Mouse (Mus musculus) C3H10T1/2 (cell line): ENCODE results near the gene Msi1. TPM values are rescaled to one million over a fixed set of nuclear protein-coding genes. Genes with fewer than 3 reads are reported as not detected.

Source experiments
- polyA plus RNA-seq, 2 experiments: library from polyadenylated mRNA; unstranded; fragments of >200 nt; fragmentation: generic; extraction: Trizol; gene quantifications; one replicate each; pipeline ENCODE4 v1.2.1; 2012; ENCODE audit warnings: missing spikeins in 2 of 2

The Msi1 gene
- under 1 TPM; 0.02 to 0.42 TPM for polyA plus RNA-seq

DNA sequence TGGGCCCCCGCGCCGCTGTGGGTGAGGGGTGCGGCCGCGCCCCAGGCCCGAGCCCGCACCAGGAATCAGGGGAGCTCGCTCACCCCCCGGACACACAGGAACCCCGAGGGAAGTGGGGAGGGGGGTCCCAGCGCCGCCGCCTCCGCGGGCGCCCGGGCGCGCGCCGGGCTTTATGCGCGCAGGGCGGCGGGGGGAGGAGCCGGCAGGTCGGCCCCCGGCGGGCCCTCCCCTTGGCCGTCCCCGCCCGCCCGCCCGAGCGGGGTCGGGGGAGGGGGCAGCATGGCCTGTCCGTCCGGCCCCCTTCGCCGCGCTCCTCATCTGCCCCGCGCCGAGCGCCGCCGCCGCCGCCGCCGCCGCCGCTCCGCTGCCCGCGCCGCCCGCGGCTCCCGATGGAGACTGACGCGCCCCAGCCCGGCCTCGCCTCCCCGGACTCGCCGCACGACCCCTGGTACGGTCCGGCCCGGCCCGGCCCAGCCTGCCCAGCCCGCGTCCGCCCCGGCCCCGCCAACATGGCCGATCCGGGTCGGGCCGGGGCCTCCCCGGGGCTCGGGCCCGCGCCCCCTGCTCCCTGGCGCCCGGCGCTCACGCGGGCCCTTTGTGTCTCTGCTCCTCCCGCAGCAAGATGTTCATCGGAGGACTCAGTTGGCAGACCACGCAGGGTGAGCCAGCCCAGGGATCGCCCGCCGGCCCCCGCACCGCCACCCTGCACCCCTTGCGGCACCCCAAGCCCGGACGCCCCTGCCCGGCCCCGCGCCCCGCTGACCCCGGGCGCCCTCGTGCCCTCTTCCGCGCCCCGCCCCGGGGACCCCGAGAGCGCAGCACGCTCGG, at the start of gene Msi1:
Msi1 (plus strand) TSS at position 241 of the 828 bp plus-strand sequence.

DNA sequence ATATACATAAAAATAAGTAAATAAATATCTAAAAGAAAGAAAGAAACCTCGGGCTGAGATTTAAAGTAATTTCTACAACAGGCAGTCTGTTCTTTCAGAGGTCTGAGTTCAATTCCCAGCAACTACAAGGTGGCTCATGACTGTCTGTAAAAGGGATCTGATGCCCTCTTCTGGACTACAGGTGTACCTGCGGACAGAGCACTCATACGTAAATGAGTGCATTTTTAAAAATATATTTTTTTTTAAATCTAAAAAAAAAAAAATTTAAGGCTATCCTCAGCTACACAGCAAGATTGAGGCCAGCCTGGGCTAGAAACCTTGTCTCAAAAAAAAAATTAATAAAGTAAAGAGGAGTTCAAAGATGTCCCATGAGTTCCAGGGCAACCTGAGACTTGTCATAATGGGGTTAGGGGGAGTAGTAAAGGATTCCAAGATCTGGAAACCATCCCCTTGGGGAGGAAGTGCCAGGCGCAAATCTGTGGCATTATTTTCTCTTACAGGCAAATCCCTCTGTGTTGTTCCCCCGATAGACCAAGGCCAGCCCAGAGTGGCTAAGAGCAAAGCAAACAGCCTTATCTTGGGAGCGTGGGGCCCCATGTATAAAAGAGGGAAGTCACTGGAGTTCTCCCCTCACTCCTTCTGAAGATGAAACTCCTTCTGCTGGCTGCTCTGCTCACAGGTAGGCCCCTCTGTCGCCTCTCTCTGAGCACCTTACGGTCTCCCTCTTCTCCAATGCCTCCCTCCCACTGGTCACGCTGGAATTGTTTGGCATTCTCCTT, 36.4 kb downstream of the Msi1 start, which contains the start of gene Pla2g1b:
Pla2g1b (plus strand) TSS at position 621 of the 779 bp plus-strand sequence.

DNA sequence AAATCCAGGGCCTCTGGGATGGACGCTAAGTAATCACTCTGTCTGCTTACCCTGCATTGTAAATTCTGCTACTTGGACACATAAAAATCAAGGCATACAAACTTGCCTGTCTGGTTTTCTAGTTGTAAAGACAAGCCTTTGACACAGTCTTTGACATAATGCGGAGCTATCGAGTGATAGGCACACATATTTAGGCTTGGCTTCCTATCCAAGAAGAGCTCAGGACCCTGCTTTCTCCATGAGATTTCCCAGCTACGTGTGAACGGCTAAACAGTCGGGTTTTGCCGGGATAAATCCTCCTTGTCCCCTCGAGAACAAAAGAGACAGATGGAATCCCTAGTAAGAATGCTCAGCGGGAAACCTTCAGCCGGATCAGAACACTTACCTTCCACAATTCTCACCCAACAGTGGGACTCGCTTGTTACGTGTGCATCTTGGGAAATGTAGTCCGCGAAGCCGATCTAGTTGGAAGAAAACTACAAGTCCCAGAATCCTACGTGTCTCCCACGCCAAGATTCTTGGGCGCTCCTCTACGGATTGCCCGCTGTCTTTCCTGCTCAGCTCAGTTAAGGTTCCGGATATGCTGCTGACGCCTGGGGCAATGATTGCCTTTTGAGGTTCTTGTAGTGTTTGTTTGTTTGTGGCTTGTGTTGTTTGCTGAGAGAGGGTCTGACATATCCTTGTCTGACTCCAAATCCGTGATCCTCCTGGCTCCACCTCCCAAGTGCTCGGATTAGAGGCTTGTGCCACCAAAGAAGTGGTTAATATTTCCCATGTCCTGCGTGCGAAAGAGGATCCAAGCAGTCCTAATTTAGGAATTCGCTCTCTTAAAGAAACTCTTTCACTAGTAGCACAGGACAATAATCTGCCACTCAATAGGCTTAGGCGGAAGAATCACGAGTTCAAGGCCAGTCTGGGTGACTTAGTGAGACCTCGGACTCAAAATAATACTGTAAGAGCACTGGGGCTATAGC, 54.8 kb downstream of the Msi1 start, which contains the start of gene Sirt4:
Sirt4 (minus strand) TSS at position 779 of the 974 bp plus-strand sequence.

Other genes with a start within 250 kb of the Msi1 start
- gene Cabp1, start 235.2 kb upstream of the Msi1 start, polyA plus RNA-seq = under 1 TPM; 0.04 to 0.15 TPM
- 100 to 1,000 TPM in 1 of 2 experiments, 10 to 100 TPM in 1; 79.2 to 180 TPM for gene Pop5, start 193.8 kb upstream of the Msi1 start, polyA plus RNA-seq
- gene Rnf10, start 156.7 kb upstream of the Msi1 start, polyA plus RNA-seq = 100 to 1,000 TPM in 1 of 2 experiments, 10 to 100 TPM in 1; 88.2 to 152 TPM
- 10 to 100 TPM; 11.0 to 18.1 TPM for gene Coq5, start 149.9 kb upstream of the Msi1 start, polyA plus RNA-seq
- 100 to 1,000 TPM; 474 to 488 TPM for gene Dynll1, start 128.6 kb upstream of the Msi1 start, polyA plus RNA-seq
- gene Srsf9, start 102.4 kb upstream of the Msi1 start, polyA plus RNA-seq = 10 to 100 TPM; 49.7 to 75.2 TPM
- 10 to 100 TPM in 1 of 2 experiments, 1 to 10 TPM in 1; 3.9 to 12.6 TPM for gene Gatc, start 88.4 kb upstream of the Msi1 start, polyA plus RNA-seq
- 10 to 100 TPM; 17.9 to 41.0 TPM for gene Triap1, start 88.4 kb upstream of the Msi1 start, polyA plus RNA-seq
- gene Cox6a1, start 80.6 kb upstream of the Msi1 start, polyA plus RNA-seq = 1,000 to 10,000 TPM; 1,611 to 2,667 TPM
- under 1 TPM in 1 of 2 experiments, not detected in 1; 0.25 TPM for gene Pla2g1b, start 36.7 kb downstream of the Msi1 start, polyA plus RNA-seq
- gene Sirt4, start 55.1 kb downstream of the Msi1 start, polyA plus RNA-seq = 10 to 100 TPM in 1 of 2 experiments, 1 to 10 TPM in 1; 2.2 to 17.1 TPM
- gene Pxn, start 77.1 kb downstream of the Msi1 start, polyA plus RNA-seq = 10 to 100 TPM; 21.6 to 62.7 TPM
- 1,000 to 10,000 TPM; 4,412 to 6,933 TPM for gene Rplp0, start 129.9 kb downstream of the Msi1 start, polyA plus RNA-seq
- 10 to 100 TPM; 37.3 to 42.7 TPM for gene Gcn1l1, start 135.7 kb downstream of the Msi1 start, polyA plus RNA-seq
- gene Rab35, start 202.3 kb downstream of the Msi1 start, polyA plus RNA-seq = 10 to 100 TPM; 24.7 to 43.9 TPM